Mouse (Mus musculus) heart, postnatal 36 days (tissue): ENCODE results near the gene Lce3c. TPM values are rescaled to one million over a fixed set of nuclear protein-coding genes. Genes with fewer than 3 reads are reported as not detected.

ENCODE experiments used
- DNase-seq, 2 experiments: peaks; one replicate each; pipeline ENCODE4 v3.0.0; 2021 to 2022
- intact Hi-C: fragments of 180-260 bp; cut with DNase I; formaldehyde crosslinking; loops from one replicate; pipeline ENCODE4 v1.15.1; 2025
- total RNA-seq, 2 experiments: library from RNA; stranded (reverse); gene quantifications; 2 replicates each; pipeline ENCODE4 v1.2.3; 2021

Lce3c gene
- not detected for total RNA-seq

- intact Hi-C loops: no loop called here
Observed at GRCm38 (mm10) chr3:92944186-92944585, at the start of gene Lce3c. TSS of gene Lce3c (plus strand) at chr3:92944486.

GRCm38 (mm10) chr3:92894489-92894888 lies 49.8 kb upstream of the Lce3c start:
- DNase-seq: no peak
- intact Hi-C loops: no loop called here

More at GRCm38 (mm10) chr3:92944186-92944585, at the start of gene Lce3c:
- DNase-seq: no peak

- intact Hi-C loops: no loop called here
- peak in 1 of 2 experiments; percentile 7 for DNase-seq
Observed at GRCm38 (mm10) chr3:92902992-92903391, 41.3 kb upstream of the Lce3c start.

GRCm38 (mm10) chr3:92903640-92904039 lies 40.6 kb upstream of the Lce3c start:
- intact Hi-C loops: no loop called here
- no peak for DNase-seq

GRCm38 (mm10) chr3:92905182-92905581 lies 39.1 kb upstream of the Lce3c start:
- intact Hi-C loops: loop anchor here (5.0 kb wide), 1 partner anchor 127 kb away; no protein-coding TSS in a partner anchor

GRCm38 (mm10) chr3:92907571-92907970 lies 36.7 kb upstream of the Lce3c start:
- no peak for DNase-seq
- intact Hi-C loops: loop anchor here (5.0 kb wide), 1 partner anchor 125 kb away; no protein-coding TSS in a partner anchor

More at GRCm38 (mm10) chr3:92905182-92905581, 39.1 kb upstream of the Lce3c start:
- no peak for DNase-seq

GRCm38 (mm10) chr3:92920364-92920763 lies 23.9 kb upstream of the Lce3c start:
- intact Hi-C loops: no loop called here
- no peak for DNase-seq

- intact Hi-C loops: no loop called here
- no peak for DNase-seq
Observed at GRCm38 (mm10) chr3:92926130-92926529, 18.2 kb upstream of the Lce3c start, which contains the start of gene Lce3a. TSS of gene Lce3a (minus strand) at chr3:92926230.

GRCm38 (mm10) chr3:92932679-92933078 lies 11.6 kb upstream of the Lce3c start, which contains the start of gene Lce3b:
TSS of gene Lce3b (plus strand) at chr3:92932979.
- no peak for DNase-seq
- intact Hi-C loops: no loop called here

- no peak for DNase-seq
- intact Hi-C loops: no loop called here
Observed at GRCm38 (mm10) chr3:92957090-92957489, 12.8 kb downstream of the Lce3c start, which contains the start of gene Lce3d. TSS of gene Lce3d (plus strand) at chr3:92957390.

GRCm38 (mm10) chr3:92966761-92967160 lies 22.5 kb downstream of the Lce3c start, which contains the start of gene Lce3e:
TSS of gene Lce3e (plus strand) at chr3:92967061.
- intact Hi-C loops: no loop called here
- DNase-seq: no peak

- no peak for DNase-seq
Observed at GRCm38 (mm10) chr3:92978484-92978883, 34.2 kb downstream of the Lce3c start.

GRCm38 (mm10) chr3:92991926-92992325 lies 47.6 kb downstream of the Lce3c start, which contains the start of gene Lce3f:
TSS of gene Lce3f (plus strand) at chr3:92992226.
- intact Hi-C loops: no loop called here
- no peak for DNase-seq

More at GRCm38 (mm10) chr3:92978484-92978883, 34.2 kb downstream of the Lce3c start:
- intact Hi-C loops: no loop called here

Other genes starting within 250 kb of the Lce3c start
- not detected for gene Lce1e, start 235.4 kb upstream of the Lce3c start, total RNA-seq
- gene Lce1f, start 224.1 kb upstream of the Lce3c start, total RNA-seq: not detected
- gene Gm38119, start 205.4 kb upstream of the Lce3c start, total RNA-seq: not detected
- gene Lce1g, start 192.1 kb upstream of the Lce3c start, total RNA-seq: not detected
- gene Lce1h, start 179.4 kb upstream of the Lce3c start, total RNA-seq: not detected
- not detected for gene Lce1i, start 165.6 kb upstream of the Lce3c start, total RNA-seq
- gene Lce1j, start 154.0 kb upstream of the Lce3c start, total RNA-seq: not detected
- not detected for gene Lce1k, start 136.6 kb upstream of the Lce3c start, total RNA-seq
- not detected for gene Kprp, start 117.2 kb upstream of the Lce3c start, total RNA-seq
- gene Lce1l, start 93.2 kb upstream of the Lce3c start, total RNA-seq: not detected
- gene 2310050C09Rik, start 74.3 kb upstream of the Lce3c start, total RNA-seq: not detected
- not detected for gene Lce3a, start 18.3 kb upstream of the Lce3c start, total RNA-seq
- gene Lce3b, start 11.5 kb upstream of the Lce3c start, total RNA-seq: not detected
- gene Lce3d, start 12.9 kb downstream of the Lce3c start, total RNA-seq: not detected
- not detected for gene Lce3e, start 22.6 kb downstream of the Lce3c start, total RNA-seq
- not detected for gene Lce3f, start 47.7 kb downstream of the Lce3c start, total RNA-seq
- gene Crct1, start 71.2 kb downstream of the Lce3c start, total RNA-seq: not detected
- not detected for gene Lce1m, start 74.6 kb downstream of the Lce3c start, total RNA-seq
- not detected for gene Gm4858, start 124.3 kb downstream of the Lce3c start, total RNA-seq
- not detected for gene Crnn, start 200.3 kb downstream of the Lce3c start, total RNA-seq